Mouse (Mus musculus) A20 (cell line): ENCODE measurements around the gene 4930524N10Rik.

ENCODE experiments used
- DNase-seq: peaks from one replicate; pipeline ENCODE4 v3.0.0-alpha.2; 2011; ENCODE audit warnings: low read depth, low spot score

Gene 4930524N10Rik

DNA sequence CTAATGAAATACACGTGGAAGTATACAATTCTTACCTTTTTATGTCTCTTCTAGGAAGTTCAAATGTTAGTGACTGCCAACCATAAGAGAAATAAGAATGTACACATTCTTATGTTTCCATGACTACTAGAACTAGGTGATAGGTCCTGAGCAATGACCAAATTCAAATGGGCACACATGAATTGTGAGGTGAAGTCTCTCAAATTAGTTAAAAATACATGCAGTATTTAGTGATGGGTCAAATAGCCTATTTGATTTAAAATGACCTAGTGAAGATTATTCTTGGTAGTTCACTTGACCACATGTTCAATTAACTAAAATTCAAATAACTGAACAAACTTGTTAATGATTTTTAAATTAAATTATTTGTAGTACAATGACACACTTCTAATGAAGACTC, at the start of gene 4930524N10Rik:
Gene 4930524N10Rik, minus strand, starts transcription at position 101 of the 400 bp plus-strand sequence.
- no peak for DNase-seq

DNA sequence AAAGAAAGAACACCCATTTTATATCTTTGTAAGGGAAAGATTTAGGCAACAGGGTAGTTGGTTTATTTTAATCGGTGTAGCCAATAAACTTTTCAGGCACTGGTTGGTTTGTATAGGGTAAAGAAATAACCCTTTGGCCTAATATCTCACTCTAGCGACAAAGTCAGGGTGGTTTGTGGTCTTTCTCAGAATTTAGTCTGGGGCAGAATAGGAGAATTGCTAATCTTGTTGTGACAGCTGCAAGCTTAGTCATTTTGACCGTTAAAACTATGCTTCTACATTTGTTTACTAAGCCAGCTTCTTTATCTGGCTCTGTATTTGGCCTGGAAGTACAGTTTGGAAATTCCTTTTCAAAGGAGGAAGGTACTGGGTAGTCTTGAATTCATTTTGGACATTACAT, 6.8 kb upstream of the 4930524N10Rik start:
- DNase-seq, result no peak

DNA sequence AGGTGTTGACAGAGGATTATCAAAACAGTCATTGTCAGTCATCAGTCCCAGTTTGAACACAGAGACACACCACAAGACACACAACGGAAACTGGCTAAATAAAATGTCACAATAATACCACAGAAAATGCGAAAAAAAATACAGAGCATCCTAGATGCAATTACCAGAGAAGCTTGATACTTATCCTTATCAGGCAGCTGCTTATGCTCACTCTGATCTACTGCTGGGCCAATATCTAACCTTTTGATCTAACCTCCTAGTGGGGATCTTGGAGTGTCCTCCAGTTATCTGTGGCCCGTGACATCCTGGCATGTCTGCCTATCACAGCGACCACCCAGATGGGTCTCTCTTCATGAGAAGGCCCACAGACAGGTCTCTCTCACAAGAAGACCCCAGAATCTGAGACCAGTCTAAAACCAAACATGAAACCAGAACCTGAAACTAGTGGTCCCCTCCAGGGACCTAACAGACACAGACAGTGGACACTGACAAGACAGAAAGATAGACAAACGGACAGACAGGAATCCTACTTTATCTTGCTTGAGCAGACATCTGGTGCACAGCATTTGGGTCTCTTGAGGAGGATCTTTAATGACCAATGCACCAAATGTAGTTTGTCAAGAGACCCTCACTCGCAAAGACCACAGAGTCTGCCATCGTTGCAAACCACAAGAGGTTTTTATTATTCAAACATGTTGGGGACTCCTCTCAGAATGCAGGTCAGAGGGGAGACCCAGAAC, 6.3 kb upstream of the 4930524N10Rik start:
- no peak for DNase-seq

DNA sequence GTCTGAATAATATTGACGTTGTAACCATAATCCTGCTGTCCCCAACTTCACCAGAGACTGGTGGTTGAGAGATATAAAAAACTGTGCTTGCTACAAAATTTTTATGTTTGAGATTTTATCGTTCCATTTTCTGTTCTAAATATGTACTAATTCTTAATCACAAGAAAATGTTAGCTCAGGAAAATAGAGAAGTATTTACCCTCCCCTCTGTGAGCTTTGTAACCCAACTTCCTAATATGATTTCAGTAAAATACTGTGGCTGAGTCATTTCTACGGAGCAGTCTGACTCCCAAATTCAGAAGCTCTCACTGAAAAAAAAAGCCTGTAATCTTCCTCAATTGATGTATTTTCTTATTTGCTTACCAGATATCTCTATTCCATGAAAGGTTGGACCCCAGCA, 4.7 kb upstream of the 4930524N10Rik start:
- DNase-seq, result no peak
